Mouse (Mus musculus): ENCODE measurements at regions not wholly inside any gene's neighbourhood (a gene's known extent, or its start where the extent isn't known, plus 50 kb on each side); places are given as distances from the start of the nearest gene placed in this dataset.

- Histone ChIP-seq H3K27ac (ENCODE audit: control insufficient read depth, low read depth, low read length) (no peak overlapping the region), H3K9me3 (replicated peaks; ENCODE audit: insufficient read depth, low read length) (no peaks in the 10 kb centered on the region), H3K4me3 (ENCODE audit: control insufficient read depth in 1 of 2, insufficient read depth in 1 of 2, low read depth in 2 of 2, low read length in 2 of 2) (no peak overlapping the region), H3K36me3 (ENCODE audit: control insufficient read depth in 1 of 2, insufficient read depth in 2 of 2, low read length in 2 of 2) (no peaks in the 10 kb centered on the region), H3K9ac (ENCODE audit: control insufficient read depth, low read depth, low read length, poor library complexity, severe bottlenecking) (no peak overlapping the region), H3K27me3 (ENCODE audit: control insufficient read depth in 1 of 2, insufficient read depth in 2 of 2, low read length in 2 of 2) (no peaks in the 10 kb centered on the region), H3K79me2 (ENCODE audit: control insufficient read depth, insufficient read depth, low read length, poor library complexity) (no peaks in the 10 kb centered on the region), H3K4me1 (ENCODE audit: control insufficient read depth in 1 of 2, insufficient read depth in 2 of 2, low read length in 2 of 2) (no peaks in the 10 kb centered on the region)
- DNase-seq (ENCODE audit: low read depth, low spot score): no peak
- TF ChIP-seq SIN3A (IDR thresholded peaks at IDR 0.05; ENCODE audit: low read length): no peak
- TF ChIP-seq TCF12 (IDR thresholded peaks at IDR 0.05; ENCODE audit: low read depth, low read length): no peak
- TF ChIP-seq HCFC1 (IDR thresholded peaks at IDR 0.05; ENCODE audit: low read depth, low read length): no peak
- no peak for TF ChIP-seq USF2 (IDR thresholded peaks at IDR 0.05; ENCODE audit: borderline replicate concordance in 1 of 2, insufficient read depth in 1 of 2, low read depth in 1 of 2, low read length in 2 of 2)
- no peak for TF ChIP-seq MYB (IDR thresholded peaks at IDR 0.05; ENCODE audit: low read depth, low read length)
- no peak for TF ChIP-seq RCOR1 (IDR thresholded peaks at IDR 0.05; ENCODE audit: low read depth, low read length)
- no peak for TF ChIP-seq ZNF384 (IDR thresholded peaks at IDR 0.05; ENCODE audit: low read depth, low read length)
- TF ChIP-seq ZMIZ1 (IDR thresholded peaks at IDR 0.05; ENCODE audit: low read depth, low read length): no peak
- no peak for TF ChIP-seq GATA1 (IDR thresholded peaks at IDR 0.05; ENCODE audit: low read depth, low read length)
- TF ChIP-seq TAL1 (IDR thresholded peaks at IDR 0.05; ENCODE audit: low read length): no peak
- no peak for TF ChIP-seq KAT2A (conservative IDR thresholded peaks at IDR 0.05; ENCODE audit: low read depth, low read length)
- TF ChIP-seq MAZ (IDR thresholded peaks at IDR 0.05; ENCODE audit: low read depth, low read length): no peak
- no peak for TF ChIP-seq RAD21 (IDR thresholded peaks at IDR 0.05; ENCODE audit: low read depth, low read length)
- no peak for TF ChIP-seq ZKSCAN1 (IDR thresholded peaks at IDR 0.05; ENCODE audit: low read depth, low read length)
- TF ChIP-seq ETS1 (IDR thresholded peaks at IDR 0.05; ENCODE audit: low read depth, low read length): no peak
- no peak for TF ChIP-seq TBP (IDR thresholded peaks at IDR 0.05; ENCODE audit: low read depth, low read length)
These were observed 89.0 kb upstream of the Gm4791 start for GRCm38 (mm10) chr9:46909412-46910013.

- H3K9me3 ChIP-seq (replicated peaks; ENCODE audit: insufficient read depth, low read length): no peaks in the 10 kb centered on the region
- H3K36me3 ChIP-seq (ENCODE audit: control insufficient read depth in 1 of 2, insufficient read depth in 2 of 2, low read length in 2 of 2): no peaks in the 10 kb centered on the region
- no peak overlapping the region for H3K4me3 ChIP-seq (ENCODE audit: control insufficient read depth in 1 of 2, insufficient read depth in 1 of 2, low read depth in 2 of 2, low read length in 2 of 2)
- H3K27ac ChIP-seq (ENCODE audit: control insufficient read depth, low read depth, low read length): no peak overlapping the region
- no peaks in the 10 kb centered on the region for H3K4me1 ChIP-seq (ENCODE audit: control insufficient read depth in 1 of 2, insufficient read depth in 2 of 2, low read length in 2 of 2)
- no peak overlapping the region for H3K9ac ChIP-seq (ENCODE audit: control insufficient read depth, low read depth, low read length, poor library complexity, severe bottlenecking)
- TF ChIP-seq NELFE (IDR thresholded peaks at IDR 0.05; ENCODE audit: low read depth, low read length) (no peak), EP300 (IDR thresholded peaks at IDR 0.05; ENCODE audit: low read depth in 1 of 2, low read length in 2 of 2) (no peak), TBP (IDR thresholded peaks at IDR 0.05; ENCODE audit: low read depth, low read length) (no peak), ELF1 (IDR thresholded peaks at IDR 0.05; ENCODE audit: low read depth, low read length) (no peak), MAX (IDR thresholded peaks at IDR 0.05; ENCODE audit: low read length) (no peak), MYC (IDR thresholded peaks at IDR 0.05; ENCODE audit: low read depth, low read length) (no peak), MEF2A (IDR thresholded peaks at IDR 0.05; ENCODE audit: extremely low read depth, insufficient replicate concordance, low read depth, low read length, poor library complexity, severe bottlenecking) (no peak), TCF12 (IDR thresholded peaks at IDR 0.05; ENCODE audit: low read depth, low read length) (no peak)
- no peaks in the 10 kb centered on the region for H3K27me3 ChIP-seq (ENCODE audit: control insufficient read depth in 1 of 2, insufficient read depth in 2 of 2, low read length in 2 of 2)
- DNase-seq (ENCODE audit: low read depth, low spot score): no peak
- no peaks in the 10 kb centered on the region for H3K79me2 ChIP-seq (ENCODE audit: control insufficient read depth, insufficient read depth, low read length, poor library complexity)
These were observed 93.5 kb upstream of the Gm4791 start for GRCm38 (mm10) chr9:46905081-46905480.

Measured in MEL (cell line).